Mouse (Mus musculus): Measurements from ENCODE around the gene Mvk.
A peak's percentile ranks its signal among the peaks of the same experiment; 100 is the strongest.

Mvk gene

DNA sequence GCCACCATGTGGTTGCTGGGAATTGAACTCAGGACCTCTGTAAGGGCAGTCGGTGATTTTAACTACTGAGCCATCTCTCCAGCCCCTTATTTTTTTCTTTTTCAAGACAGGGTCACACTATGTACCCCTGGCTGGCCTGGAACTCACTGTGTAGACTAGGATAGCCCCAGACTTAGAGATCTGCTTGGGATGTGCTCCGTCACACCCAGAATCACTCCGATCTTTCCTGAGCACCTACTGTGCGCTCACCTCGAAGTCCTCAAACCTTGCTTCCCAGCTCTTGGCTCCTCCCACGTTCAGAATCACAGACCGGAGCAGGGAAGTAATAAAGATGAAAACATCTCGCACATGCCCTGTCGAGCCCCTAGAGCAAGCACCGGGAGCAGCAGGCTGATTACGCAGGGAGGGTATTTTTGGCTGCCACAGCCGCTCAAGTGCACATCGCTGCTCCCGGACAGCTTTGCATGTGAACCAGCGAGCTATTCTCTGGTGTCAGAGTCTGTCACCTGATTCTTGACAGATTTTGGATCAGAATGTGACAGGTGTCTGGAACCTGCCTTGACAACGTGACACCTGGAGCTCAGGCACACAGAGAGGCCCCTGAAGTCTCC, 13.0 kb downstream of the Mvk start:
- no peak for DNase-seq (ENCODE audit: low read depth)

DNA sequence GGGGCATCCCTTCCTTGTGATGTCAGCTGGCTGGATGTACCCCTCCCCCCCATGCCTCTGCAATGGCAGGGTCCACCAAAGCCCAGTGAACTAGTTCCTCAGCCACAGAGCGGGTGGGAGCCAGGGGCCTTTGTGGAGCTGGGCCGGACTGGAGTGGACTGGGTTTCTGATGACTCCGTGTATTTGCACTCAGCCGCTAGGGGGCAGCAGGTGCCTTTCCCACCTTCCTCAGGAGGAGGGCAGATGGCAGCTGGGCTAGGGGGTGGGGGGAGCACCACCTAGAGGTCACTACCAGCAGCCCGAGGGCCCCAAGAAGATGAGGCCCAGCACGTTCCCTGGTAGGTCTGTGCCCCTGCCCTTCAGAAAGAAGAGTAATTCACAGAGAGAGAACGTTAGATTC, 17.2 kb downstream of the Mvk start:
- peak; percentile 85 for DNase-seq (ENCODE audit: low read depth)

DNA sequence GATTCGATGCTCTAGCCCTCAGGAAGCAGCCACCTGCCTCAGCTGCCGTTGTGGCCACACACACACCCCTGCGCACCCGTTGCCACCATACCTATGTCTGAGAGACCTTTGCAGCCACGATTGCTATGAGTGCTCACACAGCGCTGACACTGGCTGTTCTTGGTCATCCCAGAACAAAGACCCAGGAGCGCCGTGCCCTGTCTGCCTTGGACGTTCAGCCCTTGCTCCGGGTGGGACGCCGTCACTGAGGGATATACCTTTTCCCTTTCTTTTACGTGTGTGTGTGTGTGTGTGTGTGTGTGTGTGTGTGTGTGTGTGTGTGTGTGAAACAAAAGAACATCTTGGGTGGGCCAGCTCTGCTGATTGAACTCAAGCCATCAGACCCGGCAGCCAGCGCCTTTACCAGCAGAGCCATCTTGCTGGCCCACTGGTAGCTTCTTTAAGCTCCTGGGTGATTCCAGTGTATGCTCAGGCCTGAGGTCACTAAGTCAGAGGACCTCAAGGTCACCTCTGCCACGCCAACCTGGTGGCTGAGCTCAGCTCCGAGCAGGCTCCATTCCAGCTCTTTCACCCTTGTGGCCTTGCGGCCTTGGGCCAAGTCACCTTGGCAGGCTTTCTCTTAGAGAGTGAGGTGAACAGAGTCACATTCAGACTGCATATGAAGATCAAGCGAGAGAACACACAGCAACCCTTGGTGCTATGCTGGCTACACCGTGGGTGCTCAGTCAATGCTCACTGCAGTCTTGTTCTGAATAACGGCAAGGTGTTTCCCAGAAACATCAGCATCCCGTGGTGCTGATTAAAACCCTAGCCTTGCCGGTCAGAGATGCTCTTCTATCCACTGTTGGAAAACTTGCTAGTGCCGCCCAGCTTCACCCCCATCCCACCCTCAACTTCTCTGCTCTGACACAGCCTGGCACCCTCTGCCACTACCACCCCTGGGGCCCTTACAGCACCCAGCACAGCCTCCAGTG, 18.3 kb downstream of the Mvk start:
- no peak for DNase-seq (ENCODE audit: low read depth)

DNA sequence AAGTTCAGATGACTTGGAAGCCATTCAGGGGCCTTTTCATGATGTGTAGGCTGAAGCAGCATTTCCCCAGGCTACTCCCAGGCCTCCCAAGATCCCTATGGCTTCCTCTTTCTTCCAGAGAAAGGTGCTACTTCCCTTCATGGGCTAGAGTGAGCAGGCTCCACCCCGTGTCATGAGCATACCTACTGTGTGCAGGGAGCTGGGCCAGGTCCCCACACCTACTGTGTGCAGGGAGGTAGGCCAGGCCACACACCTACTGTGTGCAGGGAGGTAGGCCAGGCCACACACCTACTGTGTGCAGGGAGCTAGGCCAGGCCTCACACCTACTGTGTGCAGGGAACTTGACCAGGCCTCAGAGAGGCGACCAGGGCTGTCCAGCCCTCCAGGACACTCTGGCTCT, 20.5 kb downstream of the Mvk start:
- no peak for DNase-seq (ENCODE audit: low read depth)

DNA sequence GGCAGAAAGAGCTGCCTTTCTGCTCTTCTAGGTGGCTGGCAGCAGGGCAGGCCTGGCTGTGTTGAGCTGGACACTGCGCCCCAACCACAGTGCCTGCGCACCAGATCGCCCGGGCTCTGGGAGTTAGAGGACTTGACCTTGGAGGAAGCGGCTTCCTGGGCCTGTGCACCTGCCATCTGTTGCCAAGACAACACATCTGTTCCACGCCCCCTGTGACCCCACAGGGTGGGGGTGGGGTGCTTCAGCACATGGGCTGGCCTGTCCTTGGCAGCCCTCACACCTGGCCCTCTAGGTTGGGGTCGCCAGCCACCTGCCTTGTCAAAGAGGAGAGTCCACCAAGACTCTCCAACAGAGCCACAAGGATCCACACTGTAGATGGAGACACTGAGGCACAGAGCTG, 21.6 kb downstream of the Mvk start:
- DNase-seq (ENCODE audit: low read depth), result no peak

DNA sequence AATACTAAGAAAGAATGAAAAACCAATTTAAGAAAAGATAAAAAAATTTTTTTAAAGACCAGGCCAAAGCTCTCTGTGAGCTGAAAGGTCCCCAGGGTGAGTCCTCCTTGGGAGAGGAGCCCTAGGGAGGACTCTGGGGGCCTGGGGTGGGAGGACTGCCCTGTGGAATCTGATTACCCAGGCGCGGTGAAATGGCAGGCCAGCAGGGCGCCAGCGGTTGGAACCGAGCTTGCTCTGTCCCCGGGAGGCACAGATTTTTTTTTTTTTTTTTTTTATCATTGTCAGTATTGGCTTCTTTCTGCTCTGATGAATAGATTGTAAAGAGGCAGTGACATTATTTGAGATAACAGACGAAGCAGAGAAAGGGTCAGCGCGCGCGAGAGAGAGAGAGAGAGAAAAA, 22.9 kb downstream of the Mvk start:
- no peak for DNase-seq (ENCODE audit: low read depth)

DNA sequence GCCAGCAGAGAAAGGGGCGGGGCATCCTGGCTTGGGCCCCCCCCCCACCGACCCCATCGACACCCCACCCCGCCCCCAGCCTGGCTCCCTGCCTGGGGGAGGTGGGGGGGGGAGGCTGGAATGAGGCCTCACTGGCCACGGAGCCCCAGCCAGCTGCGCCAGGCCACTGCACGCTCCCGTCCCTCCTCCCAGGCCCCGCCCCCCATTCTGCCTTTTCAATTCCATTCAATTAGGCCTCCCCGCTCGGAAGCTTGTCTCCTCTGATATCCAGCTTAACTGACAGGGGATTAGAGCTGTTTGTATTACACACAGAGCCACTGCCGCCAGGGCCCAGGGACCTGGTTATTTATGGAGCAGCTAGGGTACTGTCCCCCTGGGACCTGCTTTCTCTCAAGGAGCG, 23.4 kb downstream of the Mvk start:
- DNase-seq (ENCODE audit: low read depth), result peak; percentile 55

DNA sequence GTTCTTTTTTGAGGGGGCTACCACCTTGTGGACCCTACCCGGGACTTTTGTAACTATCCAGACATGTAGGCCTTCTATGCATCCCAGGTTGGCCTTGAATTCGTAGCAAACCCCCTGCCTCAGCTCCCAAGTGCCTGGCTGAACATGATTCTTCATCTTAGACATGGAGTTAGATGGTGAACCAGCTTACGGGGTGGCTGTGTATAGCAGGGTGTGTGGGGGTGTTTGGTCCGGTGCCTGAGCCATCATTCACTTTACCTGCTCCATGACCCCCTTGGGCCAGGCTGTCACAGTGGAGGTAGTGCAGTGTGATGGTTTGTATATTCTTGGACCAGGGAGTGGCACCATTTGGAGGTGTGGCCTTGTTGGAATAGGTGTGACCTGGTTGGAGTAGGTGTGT, 23.9 kb downstream of the Mvk start:
- no peak for DNase-seq (ENCODE audit: low read depth)

DNA sequence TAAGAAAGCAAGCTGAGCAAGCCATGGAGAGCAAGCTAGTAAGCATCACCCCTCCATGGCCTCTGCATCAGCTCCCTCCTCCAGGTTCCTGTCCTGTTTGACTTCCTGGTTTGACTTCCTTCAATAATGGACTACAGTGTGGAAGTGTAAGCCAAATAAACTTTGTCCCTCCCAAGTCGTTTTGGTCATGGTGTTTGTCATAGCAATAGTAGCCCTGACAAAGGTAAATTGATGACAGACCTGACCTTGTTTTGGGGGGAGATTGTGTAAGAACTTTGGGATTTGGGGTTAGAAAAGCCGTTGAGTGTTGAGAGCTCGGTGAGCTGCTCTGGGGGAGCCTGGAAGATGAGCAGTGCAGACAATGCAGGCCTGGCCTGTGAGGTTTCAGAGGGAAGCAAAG, 26.3 kb downstream of the Mvk start:
- DNase-seq (ENCODE audit: low read depth), result no peak

DNA sequence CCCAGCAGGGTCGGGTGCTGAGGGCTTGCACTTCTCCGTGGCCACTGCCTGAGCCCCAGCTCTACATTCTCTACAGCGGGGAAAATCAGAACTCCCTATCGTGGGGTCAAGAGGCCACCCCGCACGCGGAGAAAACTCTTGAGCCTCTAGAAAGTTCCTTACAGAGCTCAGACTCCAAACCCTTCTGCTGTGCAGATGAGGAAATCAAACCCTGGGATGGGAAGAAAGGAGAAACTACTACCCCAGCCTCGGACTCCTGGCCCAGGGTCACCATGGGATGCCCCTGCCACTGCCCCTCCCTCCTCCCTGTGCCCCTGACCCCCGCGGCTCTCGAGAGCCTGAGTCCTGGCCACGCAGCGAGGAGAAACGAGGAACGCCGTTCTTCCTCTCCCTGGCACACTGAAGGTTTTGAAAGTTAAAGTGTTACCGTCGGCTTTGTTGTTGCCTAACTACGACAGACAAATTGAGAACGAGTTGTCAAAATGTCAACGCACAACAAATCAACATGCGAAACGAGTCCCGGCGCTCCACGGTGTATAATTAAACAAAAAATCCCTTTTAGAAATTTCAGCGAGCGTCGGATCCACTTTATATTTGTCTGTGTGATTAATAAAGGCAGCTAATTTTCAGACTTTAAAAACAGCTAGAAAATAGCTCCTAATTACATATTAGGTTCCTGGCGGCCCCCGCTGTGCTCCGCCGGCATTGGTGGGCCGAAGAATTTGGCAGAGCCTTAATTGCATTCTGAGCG, 30.8 kb downstream of the Mvk start:
- DNase-seq (ENCODE audit: low read depth), result no peak

DNA sequence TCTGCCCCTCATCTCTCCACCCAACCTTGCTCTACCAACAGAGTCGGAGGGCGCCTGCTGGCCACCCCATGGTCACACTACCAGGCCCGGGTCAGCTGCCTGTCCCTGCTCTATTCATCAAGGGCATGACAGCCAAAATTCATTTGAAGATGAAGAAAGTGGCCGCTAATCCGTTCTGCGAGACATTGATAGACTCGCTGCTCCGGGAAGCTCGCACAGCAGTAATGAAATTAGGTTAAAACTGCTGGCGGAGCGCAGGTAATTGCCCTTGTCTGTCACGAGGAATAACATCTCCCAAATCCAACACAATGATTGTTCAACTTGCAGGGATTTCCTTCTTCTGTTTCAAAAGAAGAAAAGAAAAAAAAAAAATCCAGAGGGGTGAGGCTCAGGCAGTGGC, 34.2 kb downstream of the Mvk start:
- DNase-seq (ENCODE audit: low read depth), result no peak

DNA sequence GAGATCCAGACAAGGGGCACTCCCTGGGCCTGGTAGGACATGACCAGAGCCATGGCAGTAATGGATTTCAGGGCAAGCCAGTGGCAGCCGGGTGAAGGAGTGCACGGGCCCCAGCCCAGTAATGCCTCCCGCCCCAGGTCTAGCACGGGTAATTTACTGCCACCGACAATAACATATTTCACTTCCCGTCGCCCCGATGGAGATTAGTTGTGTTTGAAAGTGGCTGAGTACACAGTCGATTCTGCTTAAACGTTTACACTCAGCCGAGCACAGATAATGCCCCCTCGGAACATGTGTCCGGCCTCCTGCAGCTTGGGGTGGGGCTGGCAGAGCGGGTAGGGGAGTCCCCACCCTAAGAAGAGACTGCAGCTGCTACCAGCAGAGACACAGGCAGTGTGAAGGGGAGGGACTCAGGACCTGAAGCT, 38.5 kb downstream of the Mvk start:
- no peak for DNase-seq (ENCODE audit: low read depth)

DNA sequence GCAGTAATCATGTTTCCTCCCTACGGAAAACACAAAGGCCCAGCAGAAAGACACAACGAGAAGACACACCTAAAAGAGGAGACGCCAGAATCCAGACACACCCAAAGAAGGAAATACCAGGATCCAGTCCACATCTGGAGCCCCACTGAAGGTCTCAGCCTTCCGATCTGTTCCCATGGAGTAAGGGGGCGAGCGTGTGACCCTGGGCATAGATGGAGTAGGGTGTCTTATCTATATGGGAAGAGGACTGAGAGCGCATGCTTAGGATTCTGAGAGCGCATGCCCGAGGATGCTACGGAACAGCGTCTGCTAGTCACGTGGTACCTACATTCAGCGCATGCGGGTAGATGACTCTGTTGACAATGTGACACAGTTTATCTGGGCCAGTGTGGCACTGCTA, 41.6 kb downstream of the Mvk start:
- DNase-seq (ENCODE audit: low read depth), result no peak

DNA sequence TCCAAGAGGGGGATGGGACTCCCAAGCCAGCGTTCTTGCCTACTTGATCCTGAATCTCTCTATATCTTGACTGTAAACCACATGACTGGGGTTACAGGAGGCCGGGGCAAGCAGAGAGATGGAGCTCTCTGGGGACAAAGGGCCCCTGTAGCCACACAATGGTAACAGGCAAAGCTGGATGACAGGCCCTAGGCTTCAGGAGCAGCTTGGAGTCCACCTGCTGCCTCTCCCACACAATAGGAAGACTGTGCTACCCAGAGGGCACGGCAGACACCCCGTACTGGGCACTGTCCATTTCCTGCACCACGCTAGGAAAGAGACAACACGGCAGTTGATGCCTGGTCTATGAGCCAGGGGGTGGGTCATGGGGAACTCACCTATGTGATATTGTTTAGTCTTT, 45.5 kb downstream of the Mvk start:
- no peak for DNase-seq (ENCODE audit: low read depth)

DNA sequence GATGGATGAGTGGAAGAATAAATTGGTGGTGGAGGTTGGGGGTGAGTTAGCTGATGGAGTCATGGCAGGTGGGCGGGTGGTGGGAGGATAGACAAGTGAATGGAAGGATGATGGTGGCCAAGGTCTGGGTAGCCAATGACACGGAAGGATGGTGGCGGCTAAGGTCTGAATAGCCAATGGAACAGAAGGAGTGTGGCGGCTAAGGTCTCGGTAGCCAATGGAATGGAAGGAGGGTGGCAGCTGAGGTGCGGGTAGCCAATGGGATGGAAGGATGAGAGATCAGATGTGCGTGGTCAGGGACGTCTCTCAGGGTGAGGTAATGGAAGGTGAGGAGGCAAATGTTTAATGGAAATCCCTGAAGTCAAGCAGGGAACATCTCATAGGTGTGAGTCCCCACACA, 46.2 kb downstream of the Mvk start:
- DNase-seq (ENCODE audit: low read depth), result no peak

DNA sequence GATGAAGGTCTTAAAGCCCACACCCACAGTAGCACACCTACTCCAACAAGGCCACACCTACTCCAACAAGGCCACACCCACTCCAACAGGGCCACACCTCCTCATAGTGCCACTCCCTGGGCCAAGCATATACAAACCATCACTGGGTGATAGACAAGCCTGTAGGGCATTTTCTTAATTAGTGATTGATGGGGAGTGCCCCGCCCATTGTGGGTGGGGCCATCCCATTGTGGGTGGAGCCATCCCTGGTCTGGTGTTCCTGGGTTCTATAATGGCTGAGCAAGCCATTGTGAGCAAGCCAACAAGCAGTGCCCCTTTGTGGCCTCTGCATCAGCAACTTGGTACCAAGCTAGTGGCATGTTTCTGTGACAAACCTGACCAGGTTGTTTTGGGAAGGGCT, 50.7 kb downstream of the Mvk start:
- no peak for DNase-seq (ENCODE audit: low read depth)

DNA sequence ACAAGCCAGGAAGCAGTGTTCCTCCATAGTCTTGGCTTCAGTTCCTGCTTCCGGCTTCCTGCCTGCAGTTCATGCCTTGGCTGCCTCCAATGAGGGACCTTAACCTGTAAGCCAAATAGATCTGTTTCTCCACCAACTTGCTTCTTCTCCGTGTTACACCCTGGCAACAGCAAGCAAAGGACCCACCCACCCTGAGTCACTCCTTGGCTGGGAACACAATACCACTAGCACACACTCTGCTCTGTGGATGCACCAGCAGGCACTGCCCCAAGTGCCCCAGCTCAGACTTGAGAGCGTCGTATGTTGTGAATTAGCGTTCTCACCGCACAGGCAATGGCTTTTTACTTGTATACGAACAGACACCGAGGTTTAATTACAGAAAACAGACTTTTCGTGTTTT, 57.2 kb downstream of the Mvk start:
- peak; percentile 76 for DNase-seq (ENCODE audit: low read depth)

DNA sequence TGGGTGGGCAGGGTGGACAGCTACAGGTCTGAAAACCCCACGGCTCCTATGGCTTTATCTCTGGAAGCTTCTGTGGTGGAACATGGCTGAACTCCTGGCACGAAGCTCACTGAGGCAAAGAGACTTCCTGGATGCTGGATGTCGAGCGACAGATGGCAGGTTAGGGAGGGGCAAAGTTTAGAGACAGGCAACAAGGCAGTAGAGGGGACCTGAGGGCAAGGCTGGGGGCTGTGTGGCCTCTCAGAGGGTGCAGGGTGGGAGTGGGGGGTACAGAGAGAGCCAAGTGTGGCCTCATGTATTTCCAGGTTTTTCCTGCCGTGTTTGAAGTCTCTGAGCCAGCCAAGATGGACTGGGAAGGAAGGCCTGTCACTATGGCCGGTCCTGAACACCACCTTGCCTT, 60.8 kb downstream of the Mvk start:
- no peak for DNase-seq (ENCODE audit: low read depth)

DNA sequence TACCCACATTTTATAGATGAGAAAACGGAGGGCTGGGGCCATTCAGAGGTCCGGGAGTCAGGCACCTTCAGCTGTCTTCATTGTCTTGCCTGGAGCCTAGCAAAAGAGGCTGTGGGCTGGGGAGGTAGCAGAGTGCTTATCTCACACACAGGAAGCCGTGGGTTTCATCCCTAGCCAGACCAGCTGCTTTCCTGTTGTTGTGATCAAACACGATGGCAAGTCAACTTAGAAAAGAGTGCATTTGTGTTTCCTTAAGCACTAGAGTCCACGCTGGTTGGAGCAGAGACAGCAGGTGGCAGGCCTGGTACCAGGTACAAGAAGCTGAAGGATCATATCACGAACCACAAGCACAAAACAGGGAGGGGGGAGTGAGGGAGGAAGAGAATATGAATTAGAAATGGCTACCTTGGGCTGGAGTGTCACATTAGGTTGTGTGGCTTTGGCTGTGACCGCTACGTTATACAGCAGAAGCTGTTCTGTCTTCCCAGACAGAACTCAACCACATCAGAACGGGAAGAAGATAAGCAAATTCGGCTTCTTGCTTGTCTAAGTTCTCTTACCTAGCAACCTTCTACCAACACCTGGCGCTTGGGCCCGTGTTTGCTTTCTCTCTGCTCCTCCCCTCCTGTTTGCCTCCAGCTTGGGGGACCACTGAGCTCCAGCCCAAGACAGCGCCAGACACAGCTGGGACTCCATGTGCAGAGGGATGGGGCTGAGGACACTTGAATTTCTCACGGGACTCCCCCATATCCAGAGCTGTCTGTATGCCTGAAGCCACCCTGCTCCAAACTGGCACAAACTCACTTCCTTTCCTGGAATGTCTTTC, 61.4 kb downstream of the Mvk start:
- DNase-seq (ENCODE audit: low read depth), result no peak

DNA sequence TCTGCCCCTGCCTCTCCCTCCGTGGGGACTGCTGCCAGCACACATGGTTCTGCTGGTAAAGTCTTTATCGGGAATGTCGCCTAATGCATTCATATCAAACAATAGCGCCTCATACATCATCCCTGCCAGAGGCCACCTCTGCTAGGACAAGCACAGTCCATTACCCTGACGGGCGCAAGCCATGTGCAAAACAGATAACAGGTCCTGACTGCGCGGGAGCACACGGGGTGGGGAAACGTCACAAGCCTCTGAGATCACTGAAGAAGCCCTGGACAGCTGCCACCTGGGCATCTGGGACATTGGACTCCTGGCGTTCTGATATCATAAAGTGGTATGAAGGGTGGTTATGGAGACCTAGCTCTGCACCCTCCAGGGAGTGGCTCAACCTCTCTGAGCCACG, 63.3 kb downstream of the Mvk start:
- no peak for DNase-seq (ENCODE audit: low read depth)

DNA sequence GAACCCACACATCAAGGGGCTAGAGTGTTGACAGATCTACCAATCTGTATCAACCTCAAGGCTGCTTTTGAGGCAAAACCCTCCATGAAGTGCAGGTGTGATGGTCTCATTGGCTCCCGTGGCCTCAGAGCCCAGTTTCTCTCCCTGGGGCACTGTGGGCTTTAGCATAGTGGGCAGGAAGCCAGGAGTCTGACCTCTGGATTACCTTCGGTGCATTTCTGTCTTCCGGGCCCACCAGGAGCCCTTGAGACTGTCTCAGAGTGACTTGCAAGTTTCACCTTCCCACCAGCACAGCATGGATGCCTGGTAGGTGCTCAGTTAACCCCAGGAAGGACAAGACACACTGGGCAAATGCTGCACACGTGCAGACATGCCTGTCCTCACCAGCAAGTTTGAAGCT, 63.9 kb downstream of the Mvk start:
- no peak for DNase-seq (ENCODE audit: low read depth)

DNA sequence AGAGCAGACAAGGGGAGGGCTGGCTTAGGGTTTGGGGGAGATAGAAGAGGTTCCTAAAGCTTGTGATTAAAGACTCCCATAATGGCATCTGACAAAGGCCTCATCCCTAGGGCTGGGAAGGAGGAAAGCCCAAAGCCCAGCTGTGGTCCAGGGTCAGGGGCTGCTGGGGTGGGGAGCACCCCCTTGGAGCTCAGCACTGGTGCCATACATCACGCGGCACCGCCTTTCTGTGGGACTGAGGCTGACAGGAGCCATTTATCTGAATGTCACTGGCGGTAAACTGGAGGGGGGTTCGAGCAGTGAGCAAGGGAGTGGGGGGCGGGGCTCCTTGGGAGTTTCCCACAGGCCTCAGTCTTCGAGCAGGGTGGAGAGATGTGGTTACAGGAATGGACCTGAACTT, 65.4 kb downstream of the Mvk start:
- no peak for DNase-seq (ENCODE audit: low read depth)
